Mouse (Mus musculus) heart, adult 2 months (tissue): ENCODE data around the gene Ugt1a10. TPM values are rescaled to one million over a fixed set of nuclear protein-coding genes. Genes with fewer than 3 reads are reported as not detected.

Source experiments
- DNase-seq, 2 experiments: peaks; one replicate each; pipeline ENCODE4 v3.0.0; 2021
- H3K27ac ChIP-seq: fragments of 200-600 bp; 2 replicates; pipeline ENCODE4 v1.8.1; 2022
- H3K27me3 ChIP-seq: fragments of 200-500 bp; 2 replicates; pipeline ENCODE4 v1.6.1; 2012; ENCODE audit warnings: mild to moderate bottlenecking, low read length, inconsistent platforms, mixed read lengths; ENCODE audit not compliant: control insufficient read depth, insufficient read depth
- H3K36me3 ChIP-seq: fragments of 200-500 bp; 2 replicates; pipeline ENCODE4 v1.6.1; 2012; ENCODE audit warnings: low read length, inconsistent platforms; ENCODE audit not compliant: control insufficient read depth, insufficient read depth
- H3K4me1 ChIP-seq: fragments of 200-500 bp; 2 replicates; pipeline ENCODE4 v1.6.1; 2011; ENCODE audit warnings: low read length; ENCODE audit not compliant: control insufficient read depth, insufficient read depth
- H3K4me3 ChIP-seq: fragments of 200-600 bp; 2 replicates; pipeline ENCODE4 v1.8.1; 2022
- H3K79me2 ChIP-seq: fragments of 200-500 bp; replicated peaks from 2 replicates; pipeline ENCODE4 v1.6.1; 2012; ENCODE audit warnings: mild to moderate bottlenecking, inconsistent platforms, low read length, moderate library complexity, mixed read lengths; ENCODE audit not compliant: control insufficient read depth, insufficient read depth
- H3K9ac ChIP-seq: fragments of 200-500 bp; 2 replicates; pipeline ENCODE4 v1.6.1; 2012; ENCODE audit warnings: low read depth, mild to moderate bottlenecking, control low read depth, inconsistent platforms, low read length, mixed read lengths
- CTCF ChIP-seq: fragments of 200-600 bp; IDR thresholded peaks from 2 replicates; pipeline ENCODE4 v1.8.1; 2022; ENCODE audit warnings: antibody characterized with exemption, mild to moderate bottlenecking, moderate library complexity
- EP300 ChIP-seq: fragments of 200-500 bp; IDR thresholded peaks from 2 replicates; pipeline ENCODE4 v1.6.1; 2011; ENCODE audit warnings: low read depth, low read length, control low read depth; ENCODE audit not compliant: insufficient read depth
- POLR2A ChIP-seq: fragments of 200-500 bp; IDR thresholded peaks from 2 replicates; pipeline ENCODE4 v1.6.1; 2011; ENCODE audit warnings: mild to moderate bottlenecking, low read depth, low read length, control low read depth; ENCODE audit not compliant: insufficient read depth
- WGBS: fragments of 180-500 bp; shearing (Covaris S2); methylation state at CpG from one replicate; pipeline ENCODE4 v1.1.7; 2018; 5-methylcytosine and 5-hydroxymethylcytosine counted together
- intact Hi-C: fragments of 180-260 bp; cut with DNase I; formaldehyde crosslinking; loops from one replicate; pipeline ENCODE4 v1.15.1; 2025
- polyA plus RNA-seq: library from polyadenylated mRNA; depleted of rRNA; stranded (reverse); fragments of >200 nt; gene quantifications from 2 replicates; pipeline ENCODE4 v1.2.3, GENCODE M21; 2012
- total RNA-seq, 2 experiments: library from RNA; stranded (reverse); gene quantifications; 2 replicates each; pipeline ENCODE4 v1.2.3; 2021

Gene Ugt1a10
- total and polyA plus RNA-seq, 3 experiments: not detected

DNA sequence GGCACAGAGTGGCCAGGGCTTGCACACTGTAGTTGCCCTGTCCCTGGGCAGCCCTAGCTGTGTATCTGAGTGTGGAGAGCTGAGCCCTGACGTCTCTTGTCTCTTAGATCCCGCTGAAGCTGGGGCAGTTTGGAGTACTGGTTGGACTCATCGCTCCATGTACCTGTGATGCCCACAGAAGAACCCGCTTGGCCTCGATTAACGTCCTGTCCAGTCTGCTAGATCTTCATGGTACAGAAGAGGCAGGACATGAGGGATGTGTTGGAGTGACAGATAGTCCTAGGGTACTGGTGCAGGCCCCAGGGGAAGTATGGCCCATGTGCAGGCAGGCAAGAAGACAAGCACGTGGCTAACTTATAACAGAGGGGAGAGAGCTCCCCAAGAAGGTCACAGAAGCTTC, 194.4 kb downstream of the Ugt1a10 start:
- no peak overlapping the region for H3K9ac ChIP-seq
- no peak overlapping the region for H3K27ac ChIP-seq
- no peaks in the 10 kb centered on the region for H3K27me3 ChIP-seq
- no peaks in the 10 kb centered on the region for H3K79me2 ChIP-seq
- H3K4me1 ChIP-seq: no peaks in the 10 kb centered on the region
- no peaks in the 10 kb centered on the region for H3K36me3 ChIP-seq
- WGBS: 70% methylated on average over 7 of the region's 7 CpGs
- intact Hi-C loops: no loop called here
- TF ChIP-seq POLR2A (no peak), CTCF (no peak), EP300 (no peak)
- H3K4me3 ChIP-seq: no peak overlapping the region
- DNase-seq: no peak

DNA sequence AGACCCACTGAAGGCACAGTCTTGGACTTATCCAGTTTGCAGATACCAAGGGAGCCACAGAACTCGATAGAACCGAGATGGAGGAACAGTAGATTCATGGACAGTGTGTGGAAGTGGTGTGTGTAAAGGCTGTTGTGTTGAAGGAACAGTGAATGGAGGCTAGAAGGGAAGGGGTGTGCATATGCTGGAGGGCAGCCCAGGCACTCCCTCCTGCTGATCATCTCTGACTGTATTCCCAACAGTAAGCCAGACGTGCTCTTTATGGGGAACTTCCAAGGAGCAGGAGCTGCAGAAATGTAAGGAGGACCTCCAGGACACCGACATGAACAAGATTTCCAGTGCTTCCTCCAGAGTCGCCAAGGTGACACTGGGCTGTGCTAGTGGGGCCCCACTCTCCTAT, 194.8 kb downstream of the Ugt1a10 start:
- Histone ChIP-seq H3K79me2 (no peaks in the 10 kb centered on the region), H3K27me3 (no peaks in the 10 kb centered on the region), H3K4me3 (no peak overlapping the region), H3K36me3 (no peaks in the 10 kb centered on the region), H3K27ac (no peak overlapping the region), H3K4me1 (no peaks in the 10 kb centered on the region), H3K9ac (no peak overlapping the region)
- no peak for TF ChIP-seq EP300
- TF ChIP-seq CTCF: no peak
- no peak for TF ChIP-seq POLR2A
- 71% methylated on average over 5 of the region's 5 CpGs for WGBS
- intact Hi-C loops: no loop called here
- DNase-seq: no peak

- 66% methylated on average over 8 of the region's 8 CpGs for WGBS
- intact Hi-C loops: no loop called here
- no peaks in the 10 kb centered on the region for H3K4me1 ChIP-seq
- no peaks in the 10 kb centered on the region for H3K79me2 ChIP-seq
- no peak for DNase-seq
- H3K9ac ChIP-seq: no peak overlapping the region
- no peaks in the 10 kb centered on the region for H3K36me3 ChIP-seq
- no peak for TF ChIP-seq EP300
- TF ChIP-seq CTCF: no peak
- no peak for TF ChIP-seq POLR2A
- no peaks in the 10 kb centered on the region for H3K27me3 ChIP-seq
- H3K27ac ChIP-seq: no peak overlapping the region
- H3K4me3 ChIP-seq: no peak overlapping the region
Observed at GRCm38 (mm10) chr1:88253106-88253505, 197.9 kb downstream of the Ugt1a10 start.

DNA sequence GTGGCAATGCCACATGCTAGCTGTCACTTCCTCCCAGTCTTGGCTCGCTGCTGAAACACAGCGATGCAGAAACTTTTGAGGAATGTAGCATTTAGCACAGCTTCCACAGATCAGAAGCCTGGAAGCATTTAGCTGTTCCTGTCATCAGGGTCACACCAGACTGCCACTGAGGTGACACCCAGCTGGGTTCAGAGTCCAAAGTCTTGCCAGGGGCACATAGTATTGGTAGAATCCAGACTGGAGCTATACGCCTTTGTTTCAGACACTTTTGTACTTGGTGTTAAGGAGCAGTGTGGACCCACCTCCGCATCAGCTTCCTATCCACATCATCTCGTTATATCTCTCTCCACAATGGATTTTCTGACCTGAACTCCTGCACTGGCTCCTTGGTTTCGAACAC, 198.4 kb downstream of the Ugt1a10 start:
- no peak overlapping the region for H3K27ac ChIP-seq
- no peaks in the 10 kb centered on the region for H3K79me2 ChIP-seq
- 60% methylated on average over 6 of the region's 6 CpGs for WGBS
- TF ChIP-seq POLR2A (no peak), CTCF (no peak), EP300 (no peak)
- H3K4me3 ChIP-seq: no peak overlapping the region
- no peaks in the 10 kb centered on the region for H3K27me3 ChIP-seq
- no peak overlapping the region for H3K9ac ChIP-seq
- intact Hi-C loops: no loop called here
- H3K4me1 ChIP-seq: no peaks in the 10 kb centered on the region
- DNase-seq: no peak
- H3K36me3 ChIP-seq: no peaks in the 10 kb centered on the region

GRCm38 (mm10) chr1:88254793-88255465, 199.7 kb downstream of the Ugt1a10 start:
- WGBS: 80% methylated on average over 12 of the region's 12 CpGs
- no peak overlapping the region for H3K9ac ChIP-seq
- intact Hi-C loops: no loop called here
- H3K36me3 ChIP-seq: no peaks in the 10 kb centered on the region
- H3K4me1 ChIP-seq: peaks cover 3% of the 10 kb centered on the region
- H3K27ac ChIP-seq: no peak overlapping the region
- TF ChIP-seq EP300 (no peak), CTCF (no peak), POLR2A (no peak)
- no peaks in the 10 kb centered on the region for H3K27me3 ChIP-seq
- no peaks in the 10 kb centered on the region for H3K79me2 ChIP-seq
- H3K4me3 ChIP-seq: no peak overlapping the region
- DNase-seq: no peak

GRCm38 (mm10) chr1:88255466-88255857, 200.3 kb downstream of the Ugt1a10 start:
- Histone ChIP-seq H3K9ac (no peak overlapping the region), H3K4me3 (no peak overlapping the region), H3K4me1 (peaks cover 3% of the 10 kb centered on the region), H3K27ac (no peak overlapping the region), H3K36me3 (no peaks in the 10 kb centered on the region), H3K27me3 (no peaks in the 10 kb centered on the region), H3K79me2 (no peaks in the 10 kb centered on the region)
- TF ChIP-seq EP300 (no peak), CTCF (no peak), POLR2A (no peak)
- intact Hi-C loops: no loop called here
- no peak for DNase-seq
- 52% methylated on average over 2 of the region's 2 CpGs for WGBS
